Mouse (Mus musculus): ENCODE data around the gene Rgs7bp. TPM values are rescaled to one million over a fixed set of nuclear protein-coding genes. Genes with fewer than 3 reads are reported as not detected.

Rgs7bp gene
- polyA plus RNA-seq, 1 experiment from 2014 or later, result 0.81 TPM

- Histone ChIP-seq H3K4me1 (replicated peaks; ENCODE audit: control insufficient read depth, insufficient read depth, low read length) (no peaks in the 10 kb centered on the region), H3K27me3 (replicated peaks; ENCODE audit: control insufficient read depth, insufficient read depth, low read length) (no peaks in the 10 kb centered on the region), H3K9ac (ENCODE audit: low read depth, low read length) (no peak overlapping the region), H3K36me3 (ENCODE audit: control insufficient read depth, insufficient read depth, low read length) (no peaks in the 10 kb centered on the region), H3K4me2 (no peak overlapping the region), H3K9me3 (ENCODE audit: control insufficient read depth, low read length) (no peaks in the 10 kb centered on the region), H3K27ac (ENCODE audit: low read depth, low read length) (no peak overlapping the region), H3K4me3 (ENCODE audit: low read depth, low read length) (no peak overlapping the region)
- no peak for ATAC-seq (replicated peaks; ENCODE audit: low FRiP score)
- no peak for DNase-seq (ENCODE audit: low spot score)
These were observed 22.8 kb downstream of the Rgs7bp start for GRCm38 (mm10) chr13:105031882-105032281.

- WGBS, result 78% methylated on average over 3 of the region's 3 CpGs
- no peak for DNase-seq (ENCODE audit: low spot score)
- H3K27ac ChIP-seq (ENCODE audit: low read depth, low read length), result no peak overlapping the region
- H3K4me3 ChIP-seq (ENCODE audit: low read depth, low read length), result no peak overlapping the region
- no peaks in the 10 kb centered on the region for H3K4me1 ChIP-seq (replicated peaks; ENCODE audit: control insufficient read depth, insufficient read depth, low read length)
- H3K4me2 ChIP-seq, result no peak overlapping the region
- no peak for ATAC-seq (replicated peaks; ENCODE audit: low FRiP score)
- no peak overlapping the region for H3K9ac ChIP-seq (ENCODE audit: low read depth, low read length)
- H3K9me3 ChIP-seq (ENCODE audit: control insufficient read depth, low read length), result no peaks in the 10 kb centered on the region
- no peaks in the 10 kb centered on the region for H3K36me3 ChIP-seq (ENCODE audit: control insufficient read depth, insufficient read depth, low read length)
- no peaks in the 10 kb centered on the region for H3K27me3 ChIP-seq (replicated peaks; ENCODE audit: control insufficient read depth, insufficient read depth, low read length)
These were observed 26.5 kb downstream of the Rgs7bp start for GRCm38 (mm10) chr13:105028276-105028675.

DNA sequence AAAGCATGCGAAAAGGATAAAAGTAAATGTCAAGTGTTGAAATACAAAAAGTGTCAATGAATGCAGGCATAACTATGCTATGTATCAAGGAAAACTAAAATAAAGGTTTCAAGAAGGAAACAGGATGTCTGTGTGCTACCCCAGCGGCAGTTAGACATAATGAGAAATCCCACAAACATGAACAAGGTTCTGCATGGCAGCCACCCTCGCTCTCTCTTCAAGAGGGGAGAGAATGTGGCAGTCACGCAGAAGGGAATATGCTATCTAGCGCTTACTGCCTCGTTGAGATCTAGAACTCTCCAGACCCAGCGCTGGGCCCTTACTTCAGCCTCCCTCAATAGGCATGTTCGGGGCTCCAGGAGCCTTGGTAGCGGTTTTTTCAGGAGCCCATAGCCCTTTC is 38.2 kb downstream of the Rgs7bp start:
- no peaks in the 10 kb centered on the region for H3K27me3 ChIP-seq (replicated peaks; ENCODE audit: control insufficient read depth, insufficient read depth, low read length)
- no peaks in the 10 kb centered on the region for H3K9me3 ChIP-seq (ENCODE audit: control insufficient read depth, low read length)
- no peak overlapping the region for H3K27ac ChIP-seq (ENCODE audit: low read depth, low read length)
- ATAC-seq (replicated peaks; ENCODE audit: low FRiP score), result no peak
- H3K4me3 ChIP-seq (ENCODE audit: low read depth, low read length), result no peak overlapping the region
- DNase-seq (ENCODE audit: low spot score), result no peak
- no peaks in the 10 kb centered on the region for H3K4me1 ChIP-seq (replicated peaks; ENCODE audit: control insufficient read depth, insufficient read depth, low read length)
- H3K4me2 ChIP-seq, result no peak overlapping the region
- H3K9ac ChIP-seq (ENCODE audit: low read depth, low read length), result no peak overlapping the region
- WGBS, result 78% methylated on average over 9 of the region's 9 CpGs
- H3K36me3 ChIP-seq (ENCODE audit: control insufficient read depth, insufficient read depth, low read length), result no peaks in the 10 kb centered on the region

DNA sequence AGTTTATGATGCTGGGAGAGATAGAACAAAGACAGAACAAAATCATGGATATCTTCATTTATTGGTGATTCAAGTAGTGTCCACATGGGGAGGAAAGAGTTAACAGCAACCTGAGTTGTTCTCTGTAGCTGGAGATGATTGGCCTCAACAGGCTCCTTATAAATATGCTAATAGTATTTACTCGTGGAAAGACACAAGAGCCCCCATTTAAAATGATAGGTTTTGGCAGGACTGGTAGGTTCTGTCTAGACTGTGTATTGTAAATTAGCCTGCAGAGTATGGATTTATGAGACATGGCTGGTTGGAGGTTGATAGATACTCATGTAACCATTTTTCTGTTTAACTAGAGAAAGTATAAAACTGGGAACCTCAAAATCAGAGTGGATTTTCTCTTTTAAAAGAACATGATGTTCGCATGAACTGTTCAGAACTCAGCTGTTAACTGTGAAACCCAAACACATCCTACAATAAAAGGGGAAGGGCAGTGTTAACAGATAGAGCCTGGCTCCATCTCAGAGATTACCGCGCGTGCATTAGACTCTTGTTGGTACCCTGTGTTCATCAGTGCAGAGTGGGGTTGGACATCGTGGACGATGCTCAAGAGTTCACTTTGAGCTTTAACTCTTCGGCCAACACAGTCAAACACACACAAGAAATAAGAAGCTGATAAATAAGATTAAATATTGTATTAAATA is 38.9 kb downstream of the Rgs7bp start:
- Histone ChIP-seq H3K36me3 (ENCODE audit: control insufficient read depth, insufficient read depth, low read length) (no peaks in the 10 kb centered on the region), H3K4me2 (no peak overlapping the region), H3K4me1 (replicated peaks; ENCODE audit: control insufficient read depth, insufficient read depth, low read length) (no peaks in the 10 kb centered on the region), H3K9me3 (ENCODE audit: control insufficient read depth, low read length) (no peaks in the 10 kb centered on the region), H3K9ac (ENCODE audit: low read depth, low read length) (no peak overlapping the region), H3K27ac (ENCODE audit: low read depth, low read length) (no peak overlapping the region), H3K27me3 (replicated peaks; ENCODE audit: control insufficient read depth, insufficient read depth, low read length) (no peaks in the 10 kb centered on the region), H3K4me3 (ENCODE audit: low read depth, low read length) (no peak overlapping the region)
- DNase-seq (ENCODE audit: low spot score), result no peak
- 79% methylated on average over 8 of the region's 8 CpGs for WGBS
- no peak for ATAC-seq (replicated peaks; ENCODE audit: low FRiP score)

GRCm38 (mm10) chr13:105011300-105011699 is 43.4 kb downstream of the Rgs7bp start:
- ATAC-seq (replicated peaks; ENCODE audit: low FRiP score) (no peak), DNase-seq (ENCODE audit: low spot score) (no peak)
- no peaks in the 10 kb centered on the region for H3K9me3 ChIP-seq (ENCODE audit: control insufficient read depth, low read length)
- no peak overlapping the region for H3K4me2 ChIP-seq
- H3K4me3 ChIP-seq (ENCODE audit: low read depth, low read length), result no peak overlapping the region
- H3K27ac ChIP-seq (ENCODE audit: low read depth, low read length), result no peak overlapping the region
- WGBS, result 92% methylated on average over 5 of the region's 5 CpGs
- H3K27me3 ChIP-seq (replicated peaks; ENCODE audit: control insufficient read depth, insufficient read depth, low read length), result no peaks in the 10 kb centered on the region
- no peaks in the 10 kb centered on the region for H3K4me1 ChIP-seq (replicated peaks; ENCODE audit: control insufficient read depth, insufficient read depth, low read length)
- no peaks in the 10 kb centered on the region for H3K36me3 ChIP-seq (ENCODE audit: control insufficient read depth, insufficient read depth, low read length)
- no peak overlapping the region for H3K9ac ChIP-seq (ENCODE audit: low read depth, low read length)

GRCm38 (mm10) chr13:105008891-105009290 is 45.8 kb downstream of the Rgs7bp start:
- DNase-seq (ENCODE audit: low spot score) (no peak), ATAC-seq (replicated peaks; ENCODE audit: low FRiP score) (no peak)
- no peak overlapping the region for H3K27ac ChIP-seq (ENCODE audit: low read depth, low read length)
- H3K4me2 ChIP-seq, result no peak overlapping the region
- H3K9ac ChIP-seq (ENCODE audit: low read depth, low read length), result no peak overlapping the region
- 82% methylated on average over 2 of the region's 2 CpGs for WGBS
- H3K36me3 ChIP-seq (ENCODE audit: control insufficient read depth, insufficient read depth, low read length), result no peaks in the 10 kb centered on the region
- no peaks in the 10 kb centered on the region for H3K9me3 ChIP-seq (ENCODE audit: control insufficient read depth, low read length)
- H3K4me3 ChIP-seq (ENCODE audit: low read depth, low read length), result no peak overlapping the region
- no peaks in the 10 kb centered on the region for H3K27me3 ChIP-seq (replicated peaks; ENCODE audit: control insufficient read depth, insufficient read depth, low read length)
- H3K4me1 ChIP-seq (replicated peaks; ENCODE audit: control insufficient read depth, insufficient read depth, low read length), result no peaks in the 10 kb centered on the region

GRCm38 (mm10) chr13:105002831-105003157 is 51.9 kb downstream of the Rgs7bp start:
- no peak for ATAC-seq (replicated peaks; ENCODE audit: low FRiP score)
- WGBS, result 61% methylated on average over 2 of the region's 2 CpGs
- no peak overlapping the region for H3K4me2 ChIP-seq

GRCm38 (mm10) chr13:105002132-105002830 is 52.4 kb downstream of the Rgs7bp start:
- Histone ChIP-seq H3K27ac (ENCODE audit: low read depth, low read length) (no peak overlapping the region), H3K36me3 (ENCODE audit: control insufficient read depth, insufficient read depth, low read length) (no peaks in the 10 kb centered on the region), H3K4me1 (replicated peaks; ENCODE audit: control insufficient read depth, insufficient read depth, low read length) (no peaks in the 10 kb centered on the region), H3K4me2 (no peak overlapping the region), H3K9ac (ENCODE audit: low read depth, low read length) (no peak overlapping the region), H3K27me3 (replicated peaks; ENCODE audit: control insufficient read depth, insufficient read depth, low read length) (no peaks in the 10 kb centered on the region), H3K9me3 (ENCODE audit: control insufficient read depth, low read length) (no peaks in the 10 kb centered on the region), H3K4me3 (ENCODE audit: low read depth, low read length) (no peak overlapping the region)
- ATAC-seq (replicated peaks; ENCODE audit: low FRiP score) (no peak), DNase-seq (ENCODE audit: low spot score) (no peak)
- 82% methylated on average over 5 of the region's 5 CpGs for WGBS

More at GRCm38 (mm10) chr13:105002831-105003157, 51.9 kb downstream of the Rgs7bp start:
- DNase-seq (ENCODE audit: low spot score), result no peak
- Histone ChIP-seq H3K9me3 (ENCODE audit: control insufficient read depth, low read length) (no peaks in the 10 kb centered on the region), H3K27ac (ENCODE audit: low read depth, low read length) (no peak overlapping the region), H3K4me3 (ENCODE audit: low read depth, low read length) (no peak overlapping the region), H3K9ac (ENCODE audit: low read depth, low read length) (no peak overlapping the region), H3K36me3 (ENCODE audit: control insufficient read depth, insufficient read depth, low read length) (no peaks in the 10 kb centered on the region), H3K4me1 (replicated peaks; ENCODE audit: control insufficient read depth, insufficient read depth, low read length) (no peaks in the 10 kb centered on the region), H3K27me3 (replicated peaks; ENCODE audit: control insufficient read depth, insufficient read depth, low read length) (no peaks in the 10 kb centered on the region)

GRCm38 (mm10) chr13:105001714-105002113 is 53.0 kb downstream of the Rgs7bp start:
- Histone ChIP-seq H3K27me3 (replicated peaks; ENCODE audit: control insufficient read depth, insufficient read depth, low read length) (no peaks in the 10 kb centered on the region), H3K9me3 (ENCODE audit: control insufficient read depth, low read length) (peaks cover 3% of the 10 kb centered on the region; the same call in 1 of the 2 replicates), H3K4me2 (no peak overlapping the region), H3K36me3 (ENCODE audit: control insufficient read depth, insufficient read depth, low read length) (no peaks in the 10 kb centered on the region), H3K27ac (ENCODE audit: low read depth, low read length) (no peak overlapping the region), H3K9ac (ENCODE audit: low read depth, low read length) (no peak overlapping the region), H3K4me1 (replicated peaks; ENCODE audit: control insufficient read depth, insufficient read depth, low read length) (no peaks in the 10 kb centered on the region), H3K4me3 (ENCODE audit: low read depth, low read length) (no peak overlapping the region)
- DNase-seq (ENCODE audit: low spot score) (no peak), ATAC-seq (replicated peaks; ENCODE audit: low FRiP score) (no peak)
- 71% methylated on average over 2 of the region's 2 CpGs for WGBS
